Mouse (Mus musculus) liver, embryonic 14.5 days (tissue): ENCODE measurements at regions not wholly inside any gene's neighbourhood (a gene's known extent, or its start where the extent isn't known, plus 50 kb on each side); places are given as distances from the start of the nearest gene placed in this dataset.

Experiments
- CTCF ChIP-seq: IDR thresholded peaks from 2 replicates; pipeline ENCODE4 v1.5.1; 2016; ENCODE audit warnings: antibody characterized with exemption, low read depth, control low read depth
- EP300 ChIP-seq: IDR thresholded peaks from 2 replicates; pipeline ENCODE4 v1.6.1; 2016; ENCODE audit warnings: antibody characterized with exemption, low read depth

- TF ChIP-seq CTCF: no peak
- no peak for TF ChIP-seq EP300
Measured at GRCm38 (mm10) chr12:70732591-70732990, 92.7 kb upstream of the Frmd6 start.
